In the genomic region with DNA sequence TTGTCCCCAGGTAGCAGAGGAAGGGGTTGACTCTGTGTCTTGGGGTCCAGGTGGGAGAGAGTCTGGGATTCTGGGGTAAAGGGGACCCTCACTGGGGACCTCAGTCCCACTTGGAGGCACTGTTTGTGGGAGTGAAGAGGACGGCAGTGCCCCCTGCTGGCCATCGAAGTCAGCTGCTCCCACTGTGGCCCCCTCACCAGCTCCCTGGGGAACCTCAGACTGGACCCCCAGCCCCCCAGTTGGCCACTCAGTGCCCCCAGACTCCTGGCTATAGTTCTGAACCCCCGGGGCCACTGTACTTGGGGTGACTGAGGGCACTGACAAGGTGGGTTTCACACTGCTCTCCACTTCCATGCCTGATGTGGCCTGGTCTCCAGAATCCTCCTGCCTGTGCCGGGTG, we compare ENCODE assay signal across 2 mouse cellular contexts.
A peak's percentile ranks its signal among the peaks of the same experiment; 100 is the strongest.
TF ChIP-seq lines count a peak whose summit lies in the region.

No protein-coding gene starts in this region.

TF ChIP-seq in C2C12, 6 proteins besides CTCF, POLR2A, EP300 and RAD21 (continued from another document):
- no peak for TF ChIP-seq MYOG (IDR thresholded peaks at IDR 0.05; ENCODE audit: control insufficient read depth, extremely low read depth, insufficient read length)
- TF ChIP-seq FOSL1 (IDR thresholded peaks at IDR 0.05; ENCODE audit: insufficient read depth, low read length, poor library complexity, severe bottlenecking) = no peak
- no peak for TF ChIP-seq MAX (IDR thresholded peaks at IDR 0.05)
- no peak for TF ChIP-seq MYOD1 (IDR thresholded peaks at IDR 0.05; ENCODE audit: control insufficient read depth, insufficient read length, low read depth)
- no peak for TF ChIP-seq USF1 (IDR thresholded peaks at IDR 0.05; ENCODE audit: low read depth)

TF ChIP-seq in MEL, 35 proteins besides CTCF, POLR2A, EP300 and RAD21:
- TF ChIP-seq ZNF384 (IDR thresholded peaks at IDR 0.05; ENCODE audit: low read depth, low read length) (no peak), ZC3H11A (IDR thresholded peaks at IDR 0.05; ENCODE audit: low read depth, low read length) (peak; percentile 24; the same call in 1 of the 2 replicates), MAZ (IDR thresholded peaks at IDR 0.05; ENCODE audit: low read depth, low read length) (0 out of 2 replicates have a peak, but pooled peaks have one; percentile 20), USF1 (IDR thresholded peaks at IDR 0.05; ENCODE audit: low read depth, low read length) (no peak), SMC3 (IDR thresholded peaks at IDR 0.05; ENCODE audit: low read depth, low read length) (peak; percentile 61)
